Mouse (Mus musculus): ENCODE results near the gene Lbr. TPM values are rescaled to one million over a fixed set of nuclear protein-coding genes. Genes with fewer than 3 reads are reported as not detected.
"Not testable (repeated sequence)": the region's sequence is repeated elsewhere in the genome, so short reads cannot be mapped to it uniquely, and the experiment has no call there.

The Lbr gene
- polyA plus RNA-seq, 1 experiment, result 31.5 TPM

GRCm38 (mm10) chr1:181793541-181793940, 49.3 kb downstream of the Lbr start:
- no peaks in the 10 kb centered on the region for H3K36me3 ChIP-seq (ENCODE audit: control insufficient read depth, insufficient read depth)
- no peaks in the 10 kb centered on the region for H3K79me3 ChIP-seq (ENCODE audit: low read depth)
- TF ChIP-seq MYOG (IDR thresholded peaks at IDR 0.05; ENCODE audit: control insufficient read depth, extremely low read depth, insufficient read length), result no peak

GRCm38 (mm10) chr1:181789952-181790351, 52.9 kb downstream of the Lbr start:
- Histone ChIP-seq H3K4me3 (ENCODE audit: insufficient read depth, poor library complexity, severe bottlenecking) (no peak overlapping the region), H3K79me3 (ENCODE audit: low read depth) (no peaks in the 10 kb centered on the region), H3K36me3 (ENCODE audit: control insufficient read depth, insufficient read depth) (no peaks in the 10 kb centered on the region), H3K79me2 (ENCODE audit: control insufficient read depth, insufficient read depth) (no peaks in the 10 kb centered on the region), H3K27me3 (ENCODE audit: control insufficient read depth, insufficient read depth, insufficient read length) (peaks cover 3% of the 10 kb centered on the region), H3ac (ENCODE audit: control insufficient read depth, insufficient read length, low read depth) (no peak overlapping the region)
- TF ChIP-seq MYOG (IDR thresholded peaks at IDR 0.05; ENCODE audit: control insufficient read depth, extremely low read depth, insufficient read length) (no peak), CEBPB (IDR thresholded peaks at IDR 0.05; ENCODE audit: low read depth) (no peak), MAX (IDR thresholded peaks at IDR 0.05) (no peak), FOSL1 (IDR thresholded peaks at IDR 0.05; ENCODE audit: insufficient read depth, low read length, poor library complexity, severe bottlenecking) (no peak), CTCF (IDR thresholded peaks at IDR 0.05; ENCODE audit: control insufficient read depth, insufficient read depth, insufficient read length) (no peak), USF1 (IDR thresholded peaks at IDR 0.05; ENCODE audit: low read depth) (no peak), MYOD1 (IDR thresholded peaks at IDR 0.05; ENCODE audit: control insufficient read depth, insufficient read length, low read depth) (no peak)

More at GRCm38 (mm10) chr1:181793541-181793940, 49.3 kb downstream of the Lbr start:
- Histone ChIP-seq H3K4me3 (ENCODE audit: insufficient read depth, poor library complexity, severe bottlenecking) (no peak overlapping the region), H3ac (ENCODE audit: control insufficient read depth, insufficient read length, low read depth) (no peak overlapping the region), H3K27me3 (ENCODE audit: control insufficient read depth, insufficient read depth, insufficient read length) (peaks cover 9% of the 10 kb centered on the region), H3K79me2 (ENCODE audit: control insufficient read depth, insufficient read depth) (no peaks in the 10 kb centered on the region)

GRCm38 (mm10) chr1:181782600-181782999, 60.2 kb downstream of the Lbr start:
- H3K4me3 ChIP-seq (ENCODE audit: insufficient read depth, poor library complexity, severe bottlenecking); H3ac ChIP-seq (ENCODE audit: control insufficient read depth, insufficient read length, low read depth); H3K36me3 ChIP-seq (ENCODE audit: control insufficient read depth, insufficient read depth); H3K79me3 ChIP-seq (ENCODE audit: low read depth); H3K79me2 ChIP-seq (ENCODE audit: control insufficient read depth, insufficient read depth); H3K27me3 ChIP-seq (ENCODE audit: control insufficient read depth, insufficient read depth, insufficient read length): not testable (repeated sequence)

GRCm38 (mm10) chr1:181776541-181776940, 66.3 kb downstream of the Lbr start:
- Histone ChIP-seq H3K79me2 (ENCODE audit: control insufficient read depth, insufficient read depth) (no peaks in the 10 kb centered on the region), H3K36me3 (ENCODE audit: control insufficient read depth, insufficient read depth) (no peaks in the 10 kb centered on the region), H3K4me3 (ENCODE audit: insufficient read depth, poor library complexity, severe bottlenecking) (no peak overlapping the region), H3ac (ENCODE audit: control insufficient read depth, insufficient read length, low read depth) (no peak overlapping the region), H3K27me3 (ENCODE audit: control insufficient read depth, insufficient read depth, insufficient read length) (peaks cover 3% of the 10 kb centered on the region), H3K79me3 (ENCODE audit: low read depth) (no peaks in the 10 kb centered on the region)
- TF ChIP-seq FOSL1 (IDR thresholded peaks at IDR 0.05; ENCODE audit: insufficient read depth, low read length, poor library complexity, severe bottlenecking) (no peak), MYOD1 (IDR thresholded peaks at IDR 0.05; ENCODE audit: control insufficient read depth, insufficient read length, low read depth) (no peak), MAX (IDR thresholded peaks at IDR 0.05) (no peak), CEBPB (IDR thresholded peaks at IDR 0.05; ENCODE audit: low read depth) (no peak), USF1 (IDR thresholded peaks at IDR 0.05; ENCODE audit: low read depth) (no peak), CTCF (IDR thresholded peaks at IDR 0.05; ENCODE audit: control insufficient read depth, insufficient read depth, insufficient read length) (no peak), MYOG (IDR thresholded peaks at IDR 0.05; ENCODE audit: control insufficient read depth, extremely low read depth, insufficient read length) (no peak)

GRCm38 (mm10) chr1:181771871-181772270, 71.0 kb downstream of the Lbr start:
- Histone ChIP-seq H3K27me3 (ENCODE audit: control insufficient read depth, insufficient read depth, insufficient read length) (peaks cover 3% of the 10 kb centered on the region), H3K79me2 (ENCODE audit: control insufficient read depth, insufficient read depth) (no peaks in the 10 kb centered on the region), H3K36me3 (ENCODE audit: control insufficient read depth, insufficient read depth) (no peaks in the 10 kb centered on the region), H3K4me3 (ENCODE audit: insufficient read depth, poor library complexity, severe bottlenecking) (no peak overlapping the region), H3ac (ENCODE audit: control insufficient read depth, insufficient read length, low read depth) (no peak overlapping the region), H3K79me3 (ENCODE audit: low read depth) (no peaks in the 10 kb centered on the region)
- TF ChIP-seq USF1 (IDR thresholded peaks at IDR 0.05; ENCODE audit: low read depth), result no peak
- no peak for TF ChIP-seq MYOG (IDR thresholded peaks at IDR 0.05; ENCODE audit: control insufficient read depth, extremely low read depth, insufficient read length)
- no peak for TF ChIP-seq CEBPB (IDR thresholded peaks at IDR 0.05; ENCODE audit: low read depth)
- no peak for TF ChIP-seq FOSL1 (IDR thresholded peaks at IDR 0.05; ENCODE audit: insufficient read depth, low read length, poor library complexity, severe bottlenecking)
- TF ChIP-seq CTCF (IDR thresholded peaks at IDR 0.05; ENCODE audit: control insufficient read depth, insufficient read depth, insufficient read length), result no peak
- TF ChIP-seq MAX (IDR thresholded peaks at IDR 0.05), result no peak

GRCm38 (mm10) chr1:181769392-181769791, 73.5 kb downstream of the Lbr start:
- Histone ChIP-seq H3ac (ENCODE audit: control insufficient read depth, insufficient read length, low read depth) (no peak overlapping the region), H3K79me3 (ENCODE audit: low read depth) (no peaks in the 10 kb centered on the region), H3K27me3 (ENCODE audit: control insufficient read depth, insufficient read depth, insufficient read length) (peaks cover 3% of the 10 kb centered on the region), H3K4me3 (ENCODE audit: insufficient read depth, poor library complexity, severe bottlenecking) (no peak overlapping the region), H3K79me2 (ENCODE audit: control insufficient read depth, insufficient read depth) (no peaks in the 10 kb centered on the region), H3K36me3 (ENCODE audit: control insufficient read depth, insufficient read depth) (no peaks in the 10 kb centered on the region)
- no peak for TF ChIP-seq USF1 (IDR thresholded peaks at IDR 0.05; ENCODE audit: low read depth)

Other genes starting within 250 kb of the Lbr start
- gene Enah, start 176.9 kb upstream of the Lbr start, polyA plus RNA-seq (2012; fragmentation: generic; extraction: Trizol), result 12.7 TPM

Data from C2C12 (cell line).